ENCODE assay signal across 16 mouse cellular contexts in genomic region chr1:59229187-59229586, GRCm38 (mm10). TPM values are rescaled to one million over a fixed set of nuclear protein-coding genes. Genes with fewer than 3 reads are reported as not detected.
"Had no signal": no experiment of that assay in that cellular context is flagged by ENCODE, and none has a peak within 500 bp of the region (broad histone marks: within the 10 kb centered on the region; RNA-seq: fewer than 3 reads in every experiment).

No protein-coding gene starts in this region.

- H3K27ac ChIP-seq: layer of hippocampus, adult 2 months; limb, embryonic 12.5 days; liver, embryonic 13.5 days; lung, embryonic 15.5 days; macrophage; neural tube, embryonic 13.5 days; stomach, embryonic 15.5 days had no signal

- H3K36me3 ChIP-seq: lung, embryonic 15.5 days; neural tube, embryonic 13.5 days; stomach, embryonic 15.5 days had no signal

- DNase-seq: kidney, postnatal 36 days; liver; liver, embryonic 13.5 days; liver, postnatal 0 days; lung, postnatal 14 days; right cerebral cortex, postnatal 14 days; thymus, adult 2 months; thymus, postnatal 25 days had no signal

- H3K4me1 ChIP-seq: limb, embryonic 12.5 days; lung, embryonic 15.5 days; neural tube, embryonic 13.5 days; stomach, embryonic 15.5 days had no signal

- H3K27me3 ChIP-seq: limb, embryonic 12.5 days; liver, embryonic 13.5 days; lung, embryonic 15.5 days; megakaryocyte, embryonic 14.5 days; neural tube, embryonic 13.5 days; stomach, embryonic 15.5 days had no signal

- H3K4me3 ChIP-seq: layer of hippocampus, adult 2 months; limb, embryonic 12.5 days; liver, embryonic 13.5 days; lung, embryonic 15.5 days; megakaryocyte, embryonic 14.5 days; neural tube, embryonic 13.5 days; stomach, embryonic 15.5 days had no signal

- H3K9me3 ChIP-seq: limb, embryonic 12.5 days; liver, embryonic 13.5 days; lung, embryonic 15.5 days; megakaryocyte, embryonic 14.5 days; neural tube, embryonic 13.5 days; stomach, embryonic 15.5 days had no signal

- ATAC-seq: liver, postnatal 0 days; midbrain, embryonic 16.5 days had no signal

RNA-seq across cellular contexts. Expression of gene Cdk15, which starts 27.5 kb away (rescaled TPM):
- total RNA-seq: layer of hippocampus, adult 2 months had no signal
- polyA plus RNA-seq: limb, embryonic 12.5 days; liver, embryonic 13.5 days; lung, embryonic 15.5 days had no signal
